Mouse (Mus musculus): Measurements from ENCODE around the gene Zfp580. TPM values are rescaled to one million over a fixed set of nuclear protein-coding genes. Genes with fewer than 3 reads are reported as not detected.
"Not testable (repeated sequence)": the region's sequence is repeated elsewhere in the genome, so short reads cannot be mapped to it uniquely, and the experiment has no call there.

Gene Zfp580
- polyA plus RNA-seq, 1 experiment from 2014 or later: 15.2 TPM

- H3K27me3 ChIP-seq (ENCODE audit: control insufficient read depth, insufficient read depth, low read length): no peaks in the 10 kb centered on the region
- ATAC-seq (replicated peaks; ENCODE audit: extremely low read depth, insufficient read depth, low FRiP score): no peak
- H3K27ac ChIP-seq (ENCODE audit: low read length): no peak overlapping the region
- no peak overlapping the region for H3K4me2 ChIP-seq (ENCODE audit: low read depth, low read length)
- H3K4me3 ChIP-seq (ENCODE audit: low read length): no peak overlapping the region
- H3K4me1 ChIP-seq (ENCODE audit: control insufficient read depth, insufficient read depth, low read length): peaks cover 18% of the 10 kb centered on the region
- peaks cover 11% of the 10 kb centered on the region for H3K36me3 ChIP-seq (ENCODE audit: control insufficient read depth, insufficient read depth)
- 0 out of 2 replicates have a peak, but pooled peaks cover 2% of the 10 kb centered on the region for H3K9me3 ChIP-seq (replicated peaks; ENCODE audit: control insufficient read depth, low read length)
- H3K9ac ChIP-seq (ENCODE audit: low read length): no peak overlapping the region
- 100% methylated on average over 2 of the region's 2 CpGs for WGBS
Measured at GRCm38 (mm10) chr7:5016920-5017319, 34.4 kb upstream of the Zfp580 start.

- Histone ChIP-seq H3K4me3 (ENCODE audit: low read length) (no peak overlapping the region), H3K4me2 (ENCODE audit: low read depth, low read length) (no peak overlapping the region), H3K27ac (ENCODE audit: low read length) (no peak overlapping the region), H3K27me3 (ENCODE audit: control insufficient read depth, insufficient read depth, low read length) (no peaks in the 10 kb centered on the region), H3K9me3 (replicated peaks; ENCODE audit: control insufficient read depth, low read length) (0 out of 2 replicates have a peak, but pooled peaks cover 2% of the 10 kb centered on the region), H3K4me1 (ENCODE audit: control insufficient read depth, insufficient read depth, low read length) (peaks cover 18% of the 10 kb centered on the region), H3K9ac (ENCODE audit: low read length) (no peak overlapping the region), H3K36me3 (ENCODE audit: control insufficient read depth, insufficient read depth) (peaks cover 10% of the 10 kb centered on the region)
- ATAC-seq (replicated peaks; ENCODE audit: extremely low read depth, insufficient read depth, low FRiP score): no peak
- 92% methylated on average over 16 of the region's 16 CpGs for WGBS
Measured at GRCm38 (mm10) chr7:5017352-5017751, 34.0 kb upstream of the Zfp580 start.

- peaks cover 11% of the 10 kb centered on the region for H3K36me3 ChIP-seq (ENCODE audit: control insufficient read depth, insufficient read depth)
- H3K27ac ChIP-seq (ENCODE audit: low read length): no peak overlapping the region
- peaks cover 18% of the 10 kb centered on the region for H3K4me1 ChIP-seq (ENCODE audit: control insufficient read depth, insufficient read depth, low read length)
- no peak overlapping the region for H3K4me2 ChIP-seq (ENCODE audit: low read depth, low read length)
- H3K9me3 ChIP-seq (replicated peaks; ENCODE audit: control insufficient read depth, low read length): 0 out of 2 replicates have a peak, but pooled peaks cover 2% of the 10 kb centered on the region
- no peak overlapping the region for H3K4me3 ChIP-seq (ENCODE audit: low read length)
- H3K27me3 ChIP-seq (ENCODE audit: control insufficient read depth, insufficient read depth, low read length): no peaks in the 10 kb centered on the region
- 98% methylated on average over 21 of the region's 21 CpGs for WGBS
- no peak overlapping the region for H3K9ac ChIP-seq (ENCODE audit: low read length)
- no peak for ATAC-seq (replicated peaks; ENCODE audit: extremely low read depth, insufficient read depth, low FRiP score)
Measured at GRCm38 (mm10) chr7:5017931-5018330, 33.4 kb upstream of the Zfp580 start.

- peak overlapping the region; percentile 97 for H3K27ac ChIP-seq (ENCODE audit: low read length)
- 34% methylated on average over 8 of the region's 8 CpGs for whole genome bisulfite sequencing
- ATAC-seq (replicated peaks; ENCODE audit: extremely low read depth, insufficient read depth, low FRiP score): not testable (repeated sequence)
Measured at GRCm38 (mm10) chr7:5019576-5019975, 31.8 kb upstream of the Zfp580 start.

GRCm38 (mm10) chr7:5020000-5020681, 31.2 kb upstream of the Zfp580 start, which contains the start of the genes Zfp865 and Ccdc106:
TSS of gene Zfp865 (plus strand) at chr7:5020376.
TSS of gene Ccdc106 (plus strand) at chr7:5020553.
- ATAC-seq (replicated peaks; ENCODE audit: extremely low read depth, insufficient read depth, low FRiP score): peak; percentile 87
- Histone ChIP-seq H3K36me3 (ENCODE audit: control insufficient read depth, insufficient read depth) (peaks cover 16% of the 10 kb centered on the region), H3K27me3 (ENCODE audit: control insufficient read depth, insufficient read depth, low read length) (no peaks in the 10 kb centered on the region), H3K9me3 (replicated peaks; ENCODE audit: control insufficient read depth, low read length) (0 out of 2 replicates have a peak, but pooled peaks cover 2% of the 10 kb centered on the region), H3K9ac (ENCODE audit: low read length) (peak within 1 kb of the TSS; percentile 96), H3K4me1 (ENCODE audit: control insufficient read depth, insufficient read depth, low read length) (peaks cover 17% of the 10 kb centered on the region), H3K27ac (ENCODE audit: low read length) (peak within 1 kb of the TSS; percentile 97), H3K4me3 (ENCODE audit: low read length) (peak within 1 kb of the TSS; percentile 81), H3K4me2 (ENCODE audit: low read depth, low read length) (peak within 1 kb of the TSS; percentile 87)
- under 1% methylated on average over 40 of the region's 49 CpGs for WGBS

More at GRCm38 (mm10) chr7:5019576-5019975, 31.8 kb upstream of the Zfp580 start:
- H3K4me3 ChIP-seq (ENCODE audit: low read length): peak overlapping the region; percentile 81
- H3K4me2 ChIP-seq (ENCODE audit: low read depth, low read length): peak overlapping the region; percentile 68
- H3K36me3 ChIP-seq (ENCODE audit: control insufficient read depth, insufficient read depth): peaks cover 16% of the 10 kb centered on the region
- H3K4me1 ChIP-seq (ENCODE audit: control insufficient read depth, insufficient read depth, low read length): peaks cover 17% of the 10 kb centered on the region
- H3K27me3 ChIP-seq (ENCODE audit: control insufficient read depth, insufficient read depth, low read length); H3K9me3 ChIP-seq (replicated peaks; ENCODE audit: control insufficient read depth, low read length): not testable (repeated sequence)
- peak overlapping the region; percentile 76 for H3K9ac ChIP-seq (ENCODE audit: low read length)

GRCm38 (mm10) chr7:5020685-5021084, 30.7 kb upstream of the Zfp580 start:
- Histone ChIP-seq H3K27me3 (ENCODE audit: control insufficient read depth, insufficient read depth, low read length) (no peaks in the 10 kb centered on the region), H3K4me3 (ENCODE audit: low read length) (peak overlapping the region; percentile 81), H3K9ac (ENCODE audit: low read length) (peak overlapping the region; percentile 96), H3K4me2 (ENCODE audit: low read depth, low read length) (peak overlapping the region; percentile 87), H3K36me3 (ENCODE audit: control insufficient read depth, insufficient read depth) (peaks cover 16% of the 10 kb centered on the region), H3K4me1 (ENCODE audit: control insufficient read depth, insufficient read depth, low read length) (peaks cover 17% of the 10 kb centered on the region), H3K9me3 (replicated peaks; ENCODE audit: control insufficient read depth, low read length) (0 out of 2 replicates have a peak, but pooled peaks cover 2% of the 10 kb centered on the region), H3K27ac (ENCODE audit: low read length) (peak overlapping the region; percentile 97)
- peak; percentile 7; the same call in 1 of the 2 replicates for ATAC-seq (replicated peaks; ENCODE audit: extremely low read depth, insufficient read depth, low FRiP score)
- WGBS: 2% methylated on average over 13 of the region's 15 CpGs

GRCm38 (mm10) chr7:5021197-5021596, 30.1 kb upstream of the Zfp580 start:
- H3K9me3 ChIP-seq (replicated peaks; ENCODE audit: control insufficient read depth, low read length): 0 out of 2 replicates have a peak, but pooled peaks cover 2% of the 10 kb centered on the region
- peaks cover 13% of the 10 kb centered on the region for H3K4me1 ChIP-seq (ENCODE audit: control insufficient read depth, insufficient read depth, low read length)
- no peak for ATAC-seq (replicated peaks; ENCODE audit: extremely low read depth, insufficient read depth, low FRiP score)
- H3K4me2 ChIP-seq (ENCODE audit: low read depth, low read length): peak overlapping the region; percentile 87
- peak overlapping the region; percentile 81 for H3K4me3 ChIP-seq (ENCODE audit: low read length)
- no peaks in the 10 kb centered on the region for H3K27me3 ChIP-seq (ENCODE audit: control insufficient read depth, insufficient read depth, low read length)
- H3K9ac ChIP-seq (ENCODE audit: low read length): peak overlapping the region; percentile 96
- peaks cover 16% of the 10 kb centered on the region for H3K36me3 ChIP-seq (ENCODE audit: control insufficient read depth, insufficient read depth)
- 48% methylated on average over 5 of the region's 5 CpGs for WGBS
- peak overlapping the region; percentile 97 for H3K27ac ChIP-seq (ENCODE audit: low read length)

GRCm38 (mm10) chr7:5029543-5029942, 21.8 kb upstream of the Zfp580 start:
- no peak overlapping the region for H3K4me2 ChIP-seq (ENCODE audit: low read depth, low read length)
- H3K4me1 ChIP-seq (ENCODE audit: control insufficient read depth, insufficient read depth, low read length): no peaks in the 10 kb centered on the region
- H3K27me3 ChIP-seq (ENCODE audit: control insufficient read depth, insufficient read depth, low read length): no peaks in the 10 kb centered on the region
- no peak overlapping the region for H3K27ac ChIP-seq (ENCODE audit: low read length)
- peaks cover 33% of the 10 kb centered on the region for H3K9me3 ChIP-seq (replicated peaks; ENCODE audit: control insufficient read depth, low read length)
- no peak overlapping the region for H3K9ac ChIP-seq (ENCODE audit: low read length)
- 91% methylated on average over 22 of the region's 22 CpGs for WGBS
- no peak; the same call in 1 of the 2 replicates for ATAC-seq (replicated peaks; ENCODE audit: extremely low read depth, insufficient read depth, low FRiP score)
- peaks cover 65% of the 10 kb centered on the region for H3K36me3 ChIP-seq (ENCODE audit: control insufficient read depth, insufficient read depth)
- no peak overlapping the region for H3K4me3 ChIP-seq (ENCODE audit: low read length)

GRCm38 (mm10) chr7:5029946-5030345, 21.4 kb upstream of the Zfp580 start:
- no peaks in the 10 kb centered on the region for H3K27me3 ChIP-seq (ENCODE audit: control insufficient read depth, insufficient read depth, low read length)
- H3K36me3 ChIP-seq (ENCODE audit: control insufficient read depth, insufficient read depth): peaks cover 69% of the 10 kb centered on the region
- H3K4me1 ChIP-seq (ENCODE audit: control insufficient read depth, insufficient read depth, low read length): no peaks in the 10 kb centered on the region
- ATAC-seq (replicated peaks; ENCODE audit: extremely low read depth, insufficient read depth, low FRiP score): no peak
- no peak overlapping the region for H3K9ac ChIP-seq (ENCODE audit: low read length)
- no peak overlapping the region for H3K4me3 ChIP-seq (ENCODE audit: low read length)
- no peak overlapping the region for H3K4me2 ChIP-seq (ENCODE audit: low read depth, low read length)
- 91% methylated on average over 21 of the region's 21 CpGs for whole genome bisulfite sequencing
- peaks cover 33% of the 10 kb centered on the region for H3K9me3 ChIP-seq (replicated peaks; ENCODE audit: control insufficient read depth, low read length)
- H3K27ac ChIP-seq (ENCODE audit: low read length): no peak overlapping the region
